Mouse (Mus musculus) cerebellum, adult 9-11 months (tissue): ENCODE results near the gene Kcne1l.

Experiments used
- DNase-seq: peaks from one replicate; pipeline ENCODE4 v3.0.0; 2022

Gene Kcne1l

GRCm38 (mm10) chrX:142305869-142306581 is at the start of gene Kcne1l:
Gene Kcne1l (minus strand): TSS chrX:142306294.
- DNase-seq, result peak; percentile 30

- DNase-seq, result no peak
Measured at GRCm38 (mm10) chrX:142336207-142336606, 30.1 kb upstream of the Kcne1l start.

GRCm38 (mm10) chrX:142335502-142335901 is 29.4 kb upstream of the Kcne1l start:
- DNase-seq, result no peak

GRCm38 (mm10) chrX:142325760-142326159 is 19.7 kb upstream of the Kcne1l start:
- DNase-seq, result no peak

- DNase-seq, result no peak
Measured at GRCm38 (mm10) chrX:142316106-142316505, 10.0 kb upstream of the Kcne1l start.

- no peak for DNase-seq
Measured at GRCm38 (mm10) chrX:142315270-142315669, 9.2 kb upstream of the Kcne1l start.

- peak; percentile 78 for DNase-seq
Measured at GRCm38 (mm10) chrX:142314307-142315024, 8.4 kb upstream of the Kcne1l start.

- peak; percentile 36 for DNase-seq
Measured at GRCm38 (mm10) chrX:142310431-142310830, 4.3 kb upstream of the Kcne1l start.

- peak; percentile 26 for DNase-seq
Measured at GRCm38 (mm10) chrX:142305010-142305868, 855 bp downstream of the Kcne1l start.

GRCm38 (mm10) chrX:142304592-142304991 is 1.5 kb downstream of the Kcne1l start:
- no peak for DNase-seq

GRCm38 (mm10) chrX:142303456-142303855 is 2.6 kb downstream of the Kcne1l start:
- DNase-seq, result no peak

- DNase-seq, result no peak
Measured at GRCm38 (mm10) chrX:142285905-142286304, 20.2 kb downstream of the Kcne1l start.

GRCm38 (mm10) chrX:142276573-142276972 is 29.5 kb downstream of the Kcne1l start:
- no peak for DNase-seq

- no peak for DNase-seq
Measured at GRCm38 (mm10) chrX:142276031-142276430, 30.1 kb downstream of the Kcne1l start.
